Mouse (Mus musculus): Measurements from ENCODE around the gene Asb18. TPM values are rescaled to one million over a fixed set of nuclear protein-coding genes. Genes with fewer than 3 reads are reported as not detected.
A peak's percentile ranks its signal among the peaks of the same experiment; 100 is the strongest.

Asb18 gene
- polyA plus RNA-seq, 1 experiment, result not detected

GRCm38 (mm10) chr1:90000981-90001380 lies 13.5 kb downstream of the Asb18 start:
- H3K27ac ChIP-seq (replicated peaks; ENCODE audit: low read depth, low read length), result no peak overlapping the region
- no peaks in the 10 kb centered on the region for H3K4me1 ChIP-seq (ENCODE audit: control insufficient read depth, insufficient read depth, insufficient read length, low read length)
- H3K4me3 ChIP-seq (ENCODE audit: insufficient read depth, low read depth, low read length), result no peak overlapping the region

DNA sequence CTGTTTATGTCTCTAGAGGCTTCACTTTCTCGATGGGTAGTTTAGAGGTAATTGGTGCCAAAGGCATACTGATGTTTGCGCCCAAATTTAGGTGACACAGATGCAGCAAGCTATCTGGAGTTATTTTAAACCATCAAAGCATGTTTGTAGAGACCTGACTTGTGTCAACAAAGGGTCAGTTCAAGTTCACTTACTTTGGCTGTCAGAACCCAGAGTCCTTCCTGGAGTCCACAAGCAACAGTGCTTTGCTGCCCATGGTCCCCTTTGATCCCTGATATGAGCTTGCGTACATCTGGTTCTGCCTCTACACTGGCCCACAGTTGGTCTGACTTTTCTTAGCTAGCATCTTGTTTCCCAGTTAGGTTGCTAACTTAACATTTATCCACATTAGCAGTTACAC lies 14.6 kb downstream of the Asb18 start:
- no peak overlapping the region for H3K27ac ChIP-seq (replicated peaks; ENCODE audit: low read depth, low read length)
- H3K4me3 ChIP-seq (ENCODE audit: insufficient read depth, low read depth, low read length), result no peak overlapping the region

GRCm38 (mm10) chr1:89998696-89999095 lies 15.8 kb downstream of the Asb18 start:
- no peaks in the 10 kb centered on the region for H3K4me1 ChIP-seq (ENCODE audit: control insufficient read depth, insufficient read depth, insufficient read length, low read length)

More for the DNA sequence above, 14.6 kb downstream of the Asb18 start:
- no peaks in the 10 kb centered on the region for H3K4me1 ChIP-seq (ENCODE audit: control insufficient read depth, insufficient read depth, insufficient read length, low read length)

GRCm38 (mm10) chr1:89998076-89998475 lies 16.4 kb downstream of the Asb18 start:
- Histone ChIP-seq H3K4me1 (ENCODE audit: control insufficient read depth, insufficient read depth, insufficient read length, low read length) (no peaks in the 10 kb centered on the region), H3K27ac (replicated peaks; ENCODE audit: low read depth, low read length) (no peak overlapping the region), H3K4me3 (ENCODE audit: insufficient read depth, low read depth, low read length) (no peak overlapping the region)

More at GRCm38 (mm10) chr1:89998696-89999095, 15.8 kb downstream of the Asb18 start:
- Histone ChIP-seq H3K27ac (replicated peaks; ENCODE audit: low read depth, low read length) (no peak overlapping the region), H3K4me3 (ENCODE audit: insufficient read depth, low read depth, low read length) (no peak overlapping the region)

DNA sequence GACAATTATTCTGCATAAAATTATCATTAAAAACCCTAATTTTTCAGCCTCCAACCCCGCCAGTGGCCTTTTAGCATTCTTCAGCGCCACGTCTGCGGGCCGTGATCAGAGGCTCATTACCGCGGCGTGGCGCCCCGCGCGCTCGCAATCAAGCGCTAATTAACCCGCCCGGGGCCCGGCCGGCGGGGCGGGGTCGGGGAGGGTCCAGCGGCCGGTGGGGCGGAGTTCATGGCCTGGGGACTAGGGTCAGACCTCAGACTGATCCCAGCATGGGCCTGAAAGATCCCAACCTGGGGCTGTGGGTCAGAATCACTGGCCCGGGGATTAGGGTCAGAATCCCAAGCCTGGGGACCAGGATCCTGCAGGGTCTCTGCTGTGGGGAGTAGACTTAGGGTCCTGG lies 22.2 kb downstream of the Asb18 start:
- no peak overlapping the region for H3K27ac ChIP-seq (replicated peaks; ENCODE audit: low read depth, low read length)
- no peak overlapping the region for H3K4me3 ChIP-seq (ENCODE audit: insufficient read depth, low read depth, low read length)
- H3K4me1 ChIP-seq (ENCODE audit: control insufficient read depth, insufficient read depth, insufficient read length, low read length), result no peaks in the 10 kb centered on the region

DNA sequence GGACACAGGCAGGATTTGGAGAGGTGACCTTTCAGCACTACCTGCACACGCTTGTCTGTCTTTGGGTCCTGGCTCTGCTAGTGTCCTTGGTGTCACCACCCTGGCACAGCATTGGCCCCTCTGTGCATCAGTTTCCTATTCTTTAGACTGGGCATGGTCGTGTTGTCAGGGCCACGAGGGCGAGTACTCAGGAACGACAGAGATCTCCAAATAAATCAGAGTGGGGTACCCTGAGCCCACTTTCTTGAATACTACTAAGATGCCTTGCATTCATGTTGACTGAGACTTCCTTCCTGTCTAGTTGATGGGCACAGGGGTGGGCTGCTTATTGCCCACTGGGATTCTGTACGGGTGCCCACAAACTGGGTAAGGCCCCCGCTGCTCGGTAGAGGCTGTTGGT lies 37.2 kb downstream of the Asb18 start:
- no peak overlapping the region for H3K4me3 ChIP-seq (ENCODE audit: insufficient read depth, low read depth, low read length)
- no peak overlapping the region for H3K27ac ChIP-seq (replicated peaks; ENCODE audit: low read depth, low read length)
- no peaks in the 10 kb centered on the region for H3K4me1 ChIP-seq (ENCODE audit: control insufficient read depth, insufficient read depth, insufficient read length, low read length)

DNA sequence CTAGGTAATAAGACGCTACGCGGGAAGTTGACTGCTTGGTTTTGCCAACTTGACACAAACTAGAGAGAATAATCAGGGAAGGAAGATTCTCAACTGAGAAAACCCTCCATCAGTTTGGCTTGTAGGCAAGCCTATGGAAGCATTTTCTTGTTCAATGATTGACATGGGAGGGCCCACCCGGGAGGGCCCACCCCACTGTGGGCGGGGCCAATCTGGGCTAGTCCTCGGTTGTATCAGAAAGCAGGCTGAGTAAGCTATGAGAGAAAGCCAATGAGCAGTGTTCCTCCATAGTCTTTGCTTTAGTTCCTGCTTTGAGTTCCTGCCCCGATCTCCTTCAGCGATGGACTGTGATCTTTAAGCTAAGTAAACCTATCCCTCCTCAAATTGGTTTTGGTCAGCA lies 38.1 kb downstream of the Asb18 start:
- no peaks in the 10 kb centered on the region for H3K4me1 ChIP-seq (ENCODE audit: control insufficient read depth, insufficient read depth, insufficient read length, low read length)
- no peak overlapping the region for H3K4me3 ChIP-seq (ENCODE audit: insufficient read depth, low read depth, low read length)
- H3K27ac ChIP-seq (replicated peaks; ENCODE audit: low read depth, low read length), result no peak overlapping the region

GRCm38 (mm10) chr1:89974541-89974940 lies 39.9 kb downstream of the Asb18 start:
- H3K27ac ChIP-seq (replicated peaks; ENCODE audit: low read depth, low read length), result no peak overlapping the region
- no peaks in the 10 kb centered on the region for H3K4me1 ChIP-seq (ENCODE audit: control insufficient read depth, insufficient read depth, insufficient read length, low read length)
- no peak overlapping the region for H3K4me3 ChIP-seq (ENCODE audit: insufficient read depth, low read depth, low read length)

DNA sequence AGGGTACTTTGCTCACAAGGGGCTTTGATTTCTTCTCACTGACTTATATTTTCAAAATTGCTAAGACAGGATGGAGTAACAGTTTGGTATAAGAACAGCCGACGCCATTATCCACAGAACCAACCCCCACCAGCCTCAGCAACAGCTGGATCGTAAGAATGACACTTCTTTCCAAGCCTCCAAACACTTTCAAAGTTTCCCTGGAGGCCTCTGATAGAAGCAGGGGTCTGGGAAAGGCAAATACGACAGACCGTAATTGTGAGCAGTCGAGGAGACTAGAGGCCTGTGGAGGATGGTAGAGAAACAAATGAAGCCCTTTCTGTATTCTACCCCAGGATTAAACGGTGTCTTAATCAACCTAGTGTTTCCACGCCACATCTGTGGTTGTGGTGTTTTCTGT lies 42.6 kb downstream of the Asb18 start:
- Histone ChIP-seq H3K27ac (replicated peaks; ENCODE audit: low read depth, low read length) (no peak overlapping the region), H3K4me1 (ENCODE audit: control insufficient read depth, insufficient read depth, insufficient read length, low read length) (no peaks in the 10 kb centered on the region), H3K4me3 (ENCODE audit: insufficient read depth, low read depth, low read length) (no peak overlapping the region)

GRCm38 (mm10) chr1:89969714-89970110 lies 44.8 kb downstream of the Asb18 start:
- Histone ChIP-seq H3K4me3 (ENCODE audit: insufficient read depth, low read depth, low read length) (no peak overlapping the region), H3K27ac (replicated peaks; ENCODE audit: low read depth, low read length) (no peak overlapping the region), H3K4me1 (ENCODE audit: control insufficient read depth, insufficient read depth, insufficient read length, low read length) (no peaks in the 10 kb centered on the region)

- Histone ChIP-seq H3K4me1 (ENCODE audit: control insufficient read depth, insufficient read depth, insufficient read length, low read length) (no peaks in the 10 kb centered on the region), H3K4me3 (ENCODE audit: insufficient read depth, low read depth, low read length) (no peak overlapping the region), H3K27ac (replicated peaks; ENCODE audit: low read depth, low read length) (no peak overlapping the region)
Measured at GRCm38 (mm10) chr1:89969072-89969713, 45.3 kb downstream of the Asb18 start.

DNA sequence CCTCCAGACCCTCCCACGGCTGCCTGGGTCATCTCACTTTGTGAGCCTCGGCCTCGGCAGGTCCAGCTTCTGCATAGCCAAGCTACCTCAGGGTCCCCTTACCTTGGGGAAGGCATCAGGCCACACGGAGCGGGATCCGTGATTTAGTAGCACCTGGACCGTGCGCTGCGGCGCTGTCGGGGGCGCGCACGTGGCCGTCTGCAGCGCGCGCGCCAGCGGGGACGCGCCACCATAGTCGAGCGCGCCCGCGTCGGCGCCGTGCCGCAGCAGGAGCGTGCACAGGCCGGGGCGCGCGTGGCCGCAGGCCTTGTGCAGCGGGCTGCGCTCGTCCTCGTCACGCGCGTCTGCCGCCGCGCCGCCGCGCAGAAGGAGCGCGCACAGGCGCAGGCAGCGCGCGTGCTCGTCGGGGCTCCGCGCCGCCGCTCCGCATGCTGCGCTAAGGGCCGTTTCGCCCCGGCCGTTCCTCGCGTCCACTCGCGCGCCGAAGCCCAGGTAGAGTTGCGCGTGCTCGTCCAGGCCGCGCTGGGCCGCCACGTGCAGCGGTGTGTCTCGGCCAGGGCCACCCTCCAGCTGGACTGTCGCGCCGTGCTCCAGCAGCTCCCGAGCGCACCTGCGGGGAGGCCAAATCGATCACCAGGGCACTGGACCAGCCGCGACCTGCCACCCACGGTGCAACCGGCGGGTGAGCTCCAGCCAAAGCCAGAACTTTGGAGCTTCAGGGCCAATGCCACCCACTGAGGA lies 46.2 kb downstream of the Asb18 start:
- Histone ChIP-seq H3K4me3 (ENCODE audit: insufficient read depth, low read depth, low read length) (peak overlapping the region; percentile 19), H3K27ac (replicated peaks; ENCODE audit: low read depth, low read length) (no peak overlapping the region), H3K4me1 (ENCODE audit: control insufficient read depth, insufficient read depth, insufficient read length, low read length) (no peaks in the 10 kb centered on the region)

DNA sequence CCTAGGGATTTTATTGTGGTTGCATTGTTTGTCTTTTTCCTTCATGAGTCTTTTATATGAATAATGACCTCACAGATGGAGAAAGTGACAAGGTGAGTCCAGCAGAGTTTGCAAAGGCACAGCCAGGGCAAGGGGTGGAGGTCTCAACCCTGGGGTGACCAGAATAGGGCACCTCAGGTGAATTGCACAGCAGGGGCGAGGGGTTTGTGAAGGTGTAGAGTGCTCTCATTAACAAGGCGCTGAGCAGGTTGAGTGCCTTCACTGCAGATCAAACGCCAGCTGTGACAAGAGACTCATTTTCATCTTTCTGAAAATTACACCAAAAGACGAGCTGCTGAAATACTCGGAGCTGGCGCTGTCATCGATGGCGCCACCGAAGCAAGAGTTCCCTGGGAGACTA lies 46.9 kb downstream of the Asb18 start:
- Histone ChIP-seq H3K4me3 (ENCODE audit: insufficient read depth, low read depth, low read length) (no peak overlapping the region), H3K27ac (replicated peaks; ENCODE audit: low read depth, low read length) (no peak overlapping the region), H3K4me1 (ENCODE audit: control insufficient read depth, insufficient read depth, insufficient read length, low read length) (no peaks in the 10 kb centered on the region)

- Histone ChIP-seq H3K4me3 (ENCODE audit: insufficient read depth, low read depth, low read length) (no peak overlapping the region), H3K27ac (replicated peaks; ENCODE audit: low read depth, low read length) (no peak overlapping the region), H3K4me1 (ENCODE audit: control insufficient read depth, insufficient read depth, insufficient read length, low read length) (no peaks in the 10 kb centered on the region)
Measured at GRCm38 (mm10) chr1:89964426-89964825, 50.0 kb downstream of the Asb18 start.

DNA sequence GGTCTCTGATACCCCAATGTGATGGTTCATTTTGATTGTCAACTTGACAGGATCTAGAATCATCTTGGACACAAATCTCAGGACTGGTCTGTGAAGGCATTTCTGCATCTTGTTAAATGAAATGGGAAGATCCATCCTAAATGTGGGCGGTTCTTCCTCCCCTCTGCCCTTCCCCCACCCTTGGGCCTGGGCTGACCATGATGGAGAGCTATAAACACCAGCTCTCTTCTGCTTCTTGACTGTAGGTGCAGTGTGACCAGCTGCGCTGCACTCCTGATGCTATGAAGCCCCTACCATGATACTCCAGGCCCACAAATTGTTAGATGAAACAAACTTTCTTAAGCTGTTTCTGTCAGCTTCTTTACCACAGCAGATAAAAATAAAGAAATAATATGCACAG lies 51.2 kb downstream of the Asb18 start:
- no peak overlapping the region for H3K27ac ChIP-seq (replicated peaks; ENCODE audit: low read depth, low read length)
- H3K4me3 ChIP-seq (ENCODE audit: insufficient read depth, low read depth, low read length), result no peak overlapping the region
- no peaks in the 10 kb centered on the region for H3K4me1 ChIP-seq (ENCODE audit: control insufficient read depth, insufficient read depth, insufficient read length, low read length)

DNA sequence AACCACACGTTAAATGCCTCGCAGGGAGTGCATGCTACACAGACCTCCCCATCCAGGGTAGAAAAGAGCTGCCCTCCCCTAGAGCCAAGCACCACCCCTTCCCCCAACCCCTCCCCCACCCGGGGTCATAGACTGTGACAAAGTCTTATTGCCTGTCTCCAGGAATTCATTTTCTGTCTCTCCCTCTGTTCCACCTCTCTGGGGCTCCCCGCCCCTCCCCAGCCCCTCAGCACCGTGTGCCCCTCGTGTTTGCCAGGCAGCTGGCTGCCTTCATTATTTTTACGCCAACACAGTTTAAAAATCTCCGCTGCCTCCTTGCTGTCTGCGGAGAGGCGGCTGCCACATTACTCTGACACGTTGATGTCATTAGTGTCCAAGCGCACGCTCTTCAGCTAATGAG lies 52.4 kb downstream of the Asb18 start:
- H3K4me3 ChIP-seq (ENCODE audit: insufficient read depth, low read depth, low read length), result no peak overlapping the region
- no peaks in the 10 kb centered on the region for H3K4me1 ChIP-seq (ENCODE audit: control insufficient read depth, insufficient read depth, insufficient read length, low read length)
- no peak overlapping the region for H3K27ac ChIP-seq (replicated peaks; ENCODE audit: low read depth, low read length)
